Mouse (Mus musculus) right cerebral cortex, postnatal 25 days (tissue): ENCODE measurements around the gene Sema3d.
A peak's percentile ranks its signal among the peaks of the same experiment; 100 is the strongest.

ENCODE experiments used
- DNase-seq: peaks from one replicate; pipeline ENCODE4 v3.0.0; 2022

Sema3d gene

DNA sequence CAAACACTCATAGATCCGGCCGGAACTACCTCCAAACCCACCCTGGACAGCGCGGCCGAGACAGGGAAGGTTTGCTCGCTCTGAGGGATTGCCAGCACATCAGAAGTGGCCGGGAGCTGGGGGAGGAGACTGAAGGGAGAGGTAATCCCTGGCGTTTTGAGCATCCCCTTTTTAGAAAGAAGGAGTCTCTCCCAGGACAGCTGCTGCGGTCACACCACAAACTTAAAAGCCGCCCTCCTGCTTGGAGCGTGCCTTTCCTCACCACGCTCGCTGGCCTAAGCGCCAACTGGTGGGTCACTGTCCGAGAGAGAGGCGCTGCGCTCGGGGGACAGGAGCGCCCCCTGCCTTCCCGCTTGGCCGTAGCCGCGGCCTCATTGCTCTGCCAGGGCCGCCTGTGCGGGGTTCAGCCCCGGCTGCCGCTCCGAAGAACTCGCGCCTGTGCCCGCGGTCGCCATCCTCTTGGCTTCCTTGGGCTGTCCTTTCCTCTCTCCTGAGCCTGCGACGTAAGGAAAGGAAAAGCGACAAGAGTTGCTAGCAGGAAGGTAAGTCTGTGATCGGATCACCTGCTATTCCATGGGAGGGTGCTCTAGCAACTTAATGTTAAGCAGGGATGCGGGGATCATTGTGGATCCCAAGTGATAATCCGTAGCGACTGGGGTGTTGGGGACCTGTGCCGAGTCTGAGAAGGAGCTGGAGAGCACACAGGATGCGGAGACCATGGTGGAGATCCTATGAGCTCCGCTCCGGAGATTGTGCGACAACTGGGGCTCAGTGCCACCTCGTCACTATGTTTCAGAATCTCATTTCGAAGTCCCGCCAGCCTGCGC lies at the start of gene Sema3d:
Sema3d (plus strand) TSS at position 253 of the 827 bp plus-strand sequence.
- peak; percentile 80 for DNase-seq

DNA sequence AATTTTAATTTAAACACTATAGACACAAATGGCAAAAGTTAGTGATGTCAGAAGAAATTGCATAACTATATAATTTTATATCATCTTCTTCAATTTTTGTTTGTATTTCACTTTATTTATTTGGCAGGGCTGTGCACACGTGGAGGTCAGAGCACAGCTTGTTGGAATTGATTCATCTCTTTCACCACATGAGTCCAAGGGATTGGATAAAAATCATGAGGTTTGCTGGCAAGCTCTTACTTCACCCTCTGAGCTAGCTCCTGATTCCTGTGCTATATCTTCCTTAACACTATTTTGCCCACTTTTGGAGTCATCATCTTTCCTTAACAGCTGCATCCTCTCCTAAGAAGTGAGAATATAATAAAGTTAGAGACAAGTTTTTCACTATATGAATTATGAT lies 5.9 kb upstream of the Sema3d start:
- no peak for DNase-seq

DNA sequence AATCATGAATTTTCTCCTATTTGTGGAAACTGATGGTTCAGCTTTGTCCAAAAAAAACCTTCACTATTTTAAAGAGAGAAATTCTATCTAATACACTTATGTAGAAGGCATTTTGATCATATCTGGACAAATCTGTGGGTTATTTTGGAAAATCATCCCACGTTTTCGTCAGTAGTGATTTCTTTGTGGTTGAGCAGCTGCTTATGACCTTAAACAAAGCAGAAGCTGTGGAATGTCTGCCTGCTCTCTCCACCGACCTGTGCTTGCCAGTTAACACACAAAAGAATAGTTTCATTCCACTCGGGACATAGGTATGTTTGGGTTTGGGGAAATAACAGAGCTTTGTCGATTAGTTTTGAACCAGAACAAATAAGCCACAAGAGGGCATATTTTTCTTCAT lies 4.3 kb upstream of the Sema3d start:
- DNase-seq = no peak

DNA sequence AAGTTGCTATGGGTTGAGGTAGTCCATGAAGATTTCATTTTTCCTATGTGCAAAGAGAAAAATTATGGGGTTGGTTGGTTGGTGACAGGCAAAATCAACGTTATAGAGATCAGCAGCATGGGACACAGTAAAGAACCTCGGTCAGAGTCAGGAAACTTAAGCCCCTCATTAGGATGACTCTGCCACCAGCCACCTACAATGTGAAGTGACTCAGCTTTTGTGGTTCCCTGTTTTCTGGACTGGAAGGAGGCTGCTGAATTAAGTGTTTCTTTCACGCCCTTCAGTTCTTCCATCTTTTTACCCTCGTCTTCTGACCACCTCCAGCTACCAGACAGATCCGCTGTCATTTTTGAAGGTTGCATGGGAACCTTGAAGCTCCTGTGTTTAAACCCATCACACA lies 1.2 kb upstream of the Sema3d start:
- no peak for DNase-seq

DNA sequence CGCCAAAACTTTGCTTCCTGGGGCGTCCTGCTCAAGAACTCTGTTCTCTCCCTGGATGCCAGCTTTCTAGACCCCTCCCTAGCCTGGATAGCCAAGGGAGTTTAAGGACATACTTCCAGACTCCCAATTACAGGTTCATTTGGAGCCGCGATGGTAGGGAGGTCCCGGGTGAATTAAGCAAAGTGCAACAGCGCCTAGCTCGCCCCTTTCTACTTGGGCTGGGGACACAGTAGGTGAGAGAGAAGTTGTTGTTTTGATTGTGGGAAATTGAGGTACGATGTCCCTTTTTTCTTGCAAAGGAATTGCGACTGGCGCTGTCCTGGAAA lies 738 bp downstream of the Sema3d start:
- DNase-seq = no peak

DNA sequence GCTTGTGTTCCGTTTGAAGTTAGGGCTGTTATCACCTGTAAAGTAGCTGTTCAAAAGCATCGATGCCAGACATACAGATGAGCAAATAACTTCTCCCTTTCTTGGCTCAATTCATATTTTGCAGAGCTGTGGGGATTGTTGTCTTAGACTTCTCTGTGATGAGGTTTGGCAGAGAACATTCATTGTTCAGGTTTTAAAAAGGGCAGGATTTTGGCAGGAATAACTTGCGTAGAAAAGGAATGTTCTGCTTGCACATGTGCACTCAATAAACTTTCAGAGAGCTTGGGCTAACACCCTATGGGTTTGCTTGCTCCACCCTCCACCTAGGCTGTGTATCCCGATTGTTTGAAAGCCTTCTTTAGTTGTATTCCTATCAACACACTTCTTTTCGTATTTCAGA lies 9.5 kb downstream of the Sema3d start:
- no peak for DNase-seq

DNA sequence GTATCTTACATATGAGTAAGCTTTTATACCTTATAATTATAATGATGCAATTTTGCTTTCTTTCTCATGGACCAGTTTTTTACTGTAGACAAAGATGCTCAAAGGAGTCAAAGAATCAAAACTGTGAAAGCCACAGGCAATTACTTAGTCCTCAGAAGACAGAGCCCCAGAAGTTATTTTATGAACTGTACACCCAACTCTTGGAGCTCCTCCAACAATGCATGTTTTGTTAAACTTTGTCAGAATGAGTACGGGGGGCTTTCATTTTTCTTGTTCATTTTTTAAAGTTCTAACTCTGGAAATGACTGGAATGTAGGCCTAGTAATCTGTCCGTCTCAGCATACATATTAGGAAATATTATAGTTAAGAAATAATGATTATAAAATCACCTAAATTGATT lies 16.1 kb downstream of the Sema3d start:
- DNase-seq = no peak

DNA sequence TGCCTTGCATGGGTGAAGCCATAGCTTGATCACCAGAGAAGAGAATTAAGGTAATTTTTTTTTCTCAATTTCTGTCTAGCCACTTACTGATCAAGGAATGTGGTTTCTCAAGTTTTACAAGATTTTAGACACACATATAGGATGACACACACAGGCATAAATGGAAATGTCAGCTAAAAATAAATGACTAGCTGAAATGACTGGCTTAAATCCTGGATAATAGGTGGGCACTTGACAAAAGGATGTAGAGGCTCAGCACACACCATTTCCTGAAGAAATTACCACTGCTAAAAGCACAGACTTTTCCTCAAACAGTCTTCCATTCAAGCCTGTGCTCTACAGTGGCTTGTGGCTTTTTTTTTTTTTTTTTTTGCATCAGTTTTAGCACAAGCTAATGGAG lies 21.0 kb downstream of the Sema3d start:
- no peak for DNase-seq

DNA sequence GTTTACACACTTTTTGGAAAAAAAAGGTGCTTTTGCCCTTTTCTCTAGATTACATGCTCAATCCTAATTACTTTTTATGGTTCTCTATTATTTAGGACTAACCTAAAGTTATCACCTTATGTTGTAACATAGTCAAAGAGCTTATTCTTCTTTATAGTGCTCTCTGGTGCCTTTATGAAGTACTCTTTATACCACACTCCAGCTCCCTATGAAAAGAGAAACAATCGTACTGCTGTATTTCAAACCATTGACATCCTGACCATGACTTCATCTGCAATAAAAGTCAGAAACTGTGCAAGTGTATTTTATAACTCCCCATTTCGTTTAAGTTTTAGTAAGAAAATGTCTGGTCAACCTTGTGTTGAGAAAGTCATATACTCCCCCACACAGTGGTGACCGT lies 29.4 kb downstream of the Sema3d start:
- no peak for DNase-seq

DNA sequence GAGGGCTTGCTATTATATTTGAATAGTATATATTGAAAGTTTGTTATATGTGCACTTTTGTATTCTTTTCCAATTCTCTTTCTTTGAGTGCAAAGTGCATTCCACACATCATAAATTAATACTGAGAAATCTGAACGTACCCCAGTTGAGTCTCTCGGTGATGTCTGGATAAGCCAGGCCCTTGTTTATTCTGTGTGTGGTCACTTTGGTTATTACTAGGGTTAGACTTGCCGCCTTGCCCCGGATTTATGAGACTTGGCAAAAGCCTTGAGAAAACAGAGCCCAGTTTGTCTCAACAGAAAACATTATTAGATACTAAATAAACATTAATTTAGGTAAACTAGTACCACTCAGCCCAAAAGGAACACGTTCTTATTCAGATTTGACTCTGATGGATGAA lies 40.1 kb downstream of the Sema3d start:
- no peak for DNase-seq

DNA sequence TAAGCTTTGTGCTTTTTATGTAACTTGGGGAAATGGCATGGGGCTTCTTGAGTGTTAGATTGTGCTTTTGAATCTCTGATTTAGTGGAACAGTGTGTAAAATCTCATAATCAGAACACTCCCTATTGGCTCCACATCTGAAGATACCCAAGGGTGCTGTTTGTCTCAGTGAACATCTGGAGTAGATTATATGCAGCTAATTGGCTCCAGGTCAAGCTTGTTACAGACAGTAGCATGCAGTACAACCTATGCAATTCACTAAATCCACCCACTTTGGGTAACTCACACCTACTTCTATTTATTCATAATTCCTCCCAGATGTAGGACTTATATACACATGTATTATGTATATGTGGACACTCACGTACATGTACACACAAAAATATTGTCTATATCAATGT lies 58.6 kb downstream of the Sema3d start:
- no peak for DNase-seq

DNA sequence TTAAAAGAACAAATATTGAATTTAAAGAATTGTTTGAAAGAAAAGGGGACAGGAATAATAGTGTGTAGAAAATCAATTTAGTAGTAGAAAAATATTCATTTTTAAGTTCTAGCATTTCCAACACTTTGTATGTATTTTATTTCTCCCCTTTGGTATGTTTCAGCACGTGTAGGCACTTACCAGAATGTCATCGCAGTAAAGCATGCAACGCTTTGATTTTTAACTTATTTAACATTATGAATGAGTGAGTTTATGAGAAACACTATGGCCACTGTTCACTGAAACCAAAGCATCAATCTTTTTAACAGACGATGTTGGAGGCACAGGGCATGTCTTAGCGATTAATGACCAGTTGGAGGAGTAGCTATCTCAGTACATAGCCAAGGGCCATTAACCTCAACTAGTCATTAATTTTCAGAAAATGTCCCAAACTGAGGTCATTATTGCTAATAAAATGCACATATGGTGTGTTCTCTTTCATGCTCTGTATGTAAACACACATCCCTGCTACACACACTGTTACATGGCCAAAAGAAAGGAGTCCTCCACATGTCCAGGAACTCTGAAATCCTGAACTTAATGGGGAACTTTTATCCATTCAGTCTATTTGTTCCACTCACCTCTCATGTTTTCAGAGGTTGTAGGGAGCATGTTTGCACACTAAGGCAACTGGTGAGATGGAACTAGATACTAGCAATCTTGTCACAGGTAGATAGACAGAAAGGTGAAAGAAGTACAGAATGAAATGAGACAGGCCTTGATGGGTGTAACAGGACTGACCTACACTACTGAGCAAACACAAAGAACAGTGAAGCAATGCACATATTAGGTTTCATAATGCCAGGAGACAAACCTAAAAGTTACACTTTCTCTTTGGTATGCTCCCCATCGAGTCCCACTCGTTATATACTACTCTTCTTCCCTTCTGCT lies 59.3 kb downstream of the Sema3d start:
- DNase-seq = no peak

DNA sequence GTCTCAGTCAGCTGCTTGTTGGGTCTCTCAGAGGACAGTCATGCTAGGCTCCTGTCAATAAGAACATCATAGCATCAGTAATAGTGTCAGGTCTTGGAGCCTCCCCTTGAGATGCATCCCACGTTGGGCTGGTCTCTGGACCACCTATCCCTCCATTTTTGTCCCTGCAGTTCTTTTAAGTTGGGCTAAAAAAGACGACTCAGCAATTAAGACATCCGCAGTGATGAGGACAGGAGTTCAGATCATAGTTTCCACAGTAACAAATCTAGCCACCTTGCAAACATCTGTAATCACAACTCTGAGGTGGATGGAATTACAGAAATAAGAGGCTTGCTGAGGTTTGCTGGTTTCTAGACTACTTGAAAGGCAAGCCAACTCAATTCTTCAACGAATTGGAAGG lies 67.9 kb downstream of the Sema3d start:
- no peak for DNase-seq

DNA sequence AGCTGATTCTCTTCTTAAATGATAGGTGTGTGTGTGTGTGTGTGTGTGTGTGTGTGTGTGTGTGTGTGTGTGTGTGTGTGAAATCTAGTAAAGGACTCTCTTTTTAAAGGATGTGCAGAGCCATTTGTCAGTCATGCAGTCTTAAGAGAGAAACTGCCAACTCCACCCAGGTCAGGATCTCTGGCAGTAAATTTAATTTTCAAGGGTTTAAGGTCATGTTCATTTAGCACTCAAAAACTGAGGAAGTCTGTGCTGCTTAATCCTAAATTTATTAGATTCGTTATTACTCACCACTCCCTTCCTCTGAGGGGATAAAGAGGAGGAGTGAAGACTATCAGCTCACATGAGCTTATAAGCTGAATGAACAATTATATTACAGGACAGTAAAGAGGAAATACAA lies 71.8 kb downstream of the Sema3d start:
- no peak for DNase-seq

DNA sequence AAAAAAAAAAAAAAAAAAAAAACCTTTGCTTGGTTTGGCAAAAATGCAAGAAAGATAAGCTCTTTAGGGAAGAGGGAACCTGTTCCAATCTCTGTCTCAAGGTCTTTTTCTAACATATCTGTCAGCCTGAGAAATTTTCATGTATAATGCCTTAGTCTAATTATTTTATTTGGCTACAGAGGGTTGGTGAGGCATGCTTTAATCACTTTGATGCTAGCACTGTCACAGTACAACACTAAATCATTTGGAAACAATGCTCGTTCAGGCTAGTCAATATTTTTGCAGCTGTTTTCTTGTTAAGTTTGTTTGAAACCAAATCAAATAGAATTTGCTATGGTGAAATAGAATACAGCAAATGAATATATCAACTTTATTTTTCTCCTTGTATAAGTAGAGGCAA lies 74.3 kb downstream of the Sema3d start:
- no peak for DNase-seq

DNA sequence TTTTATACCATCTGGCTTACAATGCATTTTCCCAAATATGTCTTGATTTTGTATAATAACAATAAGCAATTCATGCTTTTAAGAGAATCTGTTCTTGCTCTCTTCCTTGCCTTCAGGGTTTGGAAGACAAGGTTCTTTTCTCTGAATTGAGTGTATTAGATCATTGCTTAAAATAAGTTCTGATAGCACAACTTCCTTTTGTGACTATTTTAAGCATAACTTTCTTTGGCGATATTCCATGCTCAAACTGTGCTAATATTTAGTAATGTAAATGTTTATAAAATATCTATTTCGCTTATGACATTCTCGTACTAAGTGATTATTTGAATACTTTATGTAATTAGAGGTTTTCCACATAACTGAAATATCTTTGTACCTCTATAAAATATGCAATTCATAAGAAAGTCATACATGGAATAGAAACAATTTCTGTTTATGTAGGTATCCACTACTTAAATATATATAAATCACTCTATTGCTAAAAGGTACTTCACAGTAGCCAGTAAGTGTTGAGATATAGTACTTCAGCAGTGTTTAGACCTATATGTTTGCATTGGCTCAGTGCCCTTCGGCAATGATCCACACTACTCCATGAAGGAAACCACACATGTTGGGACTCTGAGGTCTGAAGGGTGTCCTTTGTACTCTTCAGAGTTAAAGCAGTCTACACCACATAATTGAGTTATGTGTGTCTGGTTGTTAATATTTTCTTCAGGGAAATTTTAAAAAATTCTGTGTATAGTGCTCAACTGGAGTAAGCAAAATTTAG lies 84.6 kb downstream of the Sema3d start:
- no peak for DNase-seq

DNA sequence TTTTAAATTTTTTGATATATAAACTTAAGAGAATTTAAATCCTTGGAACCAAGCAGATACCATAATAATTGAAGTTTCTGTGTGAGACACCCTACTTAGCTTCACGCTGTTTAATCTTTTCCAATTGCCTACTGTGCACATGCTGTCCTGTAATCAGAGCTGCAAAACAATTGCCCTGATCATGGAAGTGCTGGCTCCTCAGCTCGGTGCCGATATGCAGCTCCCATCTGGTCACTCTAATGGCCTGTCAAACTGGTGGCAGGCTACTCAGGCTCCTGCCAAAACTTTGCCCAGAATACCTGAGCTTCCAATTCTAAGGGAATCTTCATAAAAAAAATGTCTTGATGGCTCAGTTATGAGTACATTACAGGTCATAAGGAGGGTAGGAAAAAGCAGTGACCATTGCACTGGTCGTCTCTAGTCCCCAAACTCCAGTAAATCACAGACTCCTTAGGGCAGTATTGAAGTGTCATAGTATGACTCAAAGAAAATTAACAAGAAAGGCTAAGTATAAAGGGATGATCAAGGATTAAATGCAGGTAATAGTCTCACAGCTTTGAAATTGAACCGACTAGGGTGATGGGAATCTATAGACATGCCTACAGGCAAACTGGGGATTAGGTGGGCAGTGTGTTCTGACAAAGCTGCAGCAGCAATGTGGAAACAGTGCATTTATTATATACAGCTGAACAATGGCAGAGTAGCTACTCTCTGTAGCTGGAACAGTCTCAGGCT lies 91.9 kb downstream of the Sema3d start:
- no peak for DNase-seq

DNA sequence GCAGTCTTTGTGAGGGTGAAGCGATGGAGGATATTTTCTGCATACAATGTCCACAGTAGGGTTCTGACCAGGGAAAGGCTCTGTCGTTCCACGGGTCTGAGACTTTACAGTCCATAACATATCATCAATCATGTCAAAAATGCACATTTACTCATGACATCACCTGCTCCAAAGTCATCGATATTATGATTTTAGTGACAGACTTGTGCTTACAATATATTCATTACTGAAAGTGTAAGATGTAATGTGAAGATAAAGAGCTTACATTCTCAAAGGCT lies 92.4 kb downstream of the Sema3d start:
- DNase-seq = no peak

DNA sequence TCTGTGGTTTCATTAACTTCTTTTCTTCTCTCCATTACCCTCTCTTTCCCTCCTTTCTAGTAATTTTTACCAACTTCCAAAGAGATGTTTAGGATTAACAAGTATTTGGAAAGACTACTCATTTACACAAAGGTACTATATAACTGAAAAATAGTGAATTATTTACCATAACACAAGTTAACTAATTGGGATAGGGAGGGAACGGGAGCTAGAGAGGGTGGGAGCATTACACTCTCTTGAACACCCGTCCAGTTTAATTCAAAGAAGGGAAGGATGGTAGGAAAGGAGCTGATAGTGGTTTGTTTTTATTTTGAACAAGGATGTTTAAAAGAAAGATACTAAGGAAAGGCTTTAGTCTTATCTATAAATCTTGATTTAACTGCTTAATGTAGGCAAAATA lies 104.7 kb downstream of the Sema3d start:
- DNase-seq = no peak

DNA sequence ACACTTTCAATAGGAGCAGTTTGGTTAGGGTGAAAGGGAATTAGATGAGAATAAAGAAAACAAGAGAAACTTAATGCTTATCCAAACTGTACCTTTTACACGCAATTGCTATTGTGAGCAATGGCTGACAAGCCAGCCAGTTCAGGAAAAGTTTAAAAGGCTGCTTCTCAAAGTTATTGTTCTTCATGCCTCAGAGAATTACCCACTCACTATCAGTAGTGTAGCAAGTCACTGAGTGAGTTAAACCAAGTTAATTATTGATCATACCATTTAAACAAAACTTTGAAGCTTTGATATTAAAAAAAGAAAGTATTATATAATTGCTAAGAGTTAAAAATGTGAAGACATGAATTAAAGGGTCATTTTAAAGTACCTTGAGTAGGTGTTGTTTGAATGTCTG lies 108.5 kb downstream of the Sema3d start:
- no peak for DNase-seq

DNA sequence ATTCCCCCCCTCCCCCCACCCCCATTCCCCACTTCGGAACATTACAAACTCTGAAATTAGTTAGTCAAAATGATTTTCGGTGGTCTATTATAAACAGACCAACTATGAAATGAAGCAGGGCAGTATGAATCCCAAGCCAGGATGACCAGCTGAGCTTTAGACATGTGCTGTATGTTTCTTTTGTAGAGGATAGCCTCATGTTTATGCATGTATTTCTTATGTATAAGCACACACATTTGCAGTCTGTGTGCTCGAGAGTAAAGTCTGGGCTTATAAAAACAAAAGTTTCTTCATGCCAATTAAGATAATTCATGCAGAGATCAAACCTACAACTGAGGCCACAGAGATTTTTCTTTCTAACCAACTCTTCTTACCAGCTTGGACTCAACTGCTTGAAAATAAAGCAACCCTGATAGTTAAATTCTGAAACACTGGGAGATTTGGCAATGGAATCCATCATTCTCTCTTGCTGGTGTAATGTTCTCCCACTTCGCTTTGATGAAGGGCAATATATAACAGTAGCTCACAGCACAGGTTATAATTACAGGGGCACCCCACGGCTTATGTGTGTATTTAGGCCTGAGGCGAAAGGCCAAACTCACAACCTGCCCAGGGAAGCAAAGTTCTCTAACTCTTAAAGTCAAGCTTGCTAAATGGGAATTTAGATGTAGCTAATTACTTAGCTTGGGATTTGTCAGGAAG lies 115.2 kb downstream of the Sema3d start:
- no peak for DNase-seq

DNA sequence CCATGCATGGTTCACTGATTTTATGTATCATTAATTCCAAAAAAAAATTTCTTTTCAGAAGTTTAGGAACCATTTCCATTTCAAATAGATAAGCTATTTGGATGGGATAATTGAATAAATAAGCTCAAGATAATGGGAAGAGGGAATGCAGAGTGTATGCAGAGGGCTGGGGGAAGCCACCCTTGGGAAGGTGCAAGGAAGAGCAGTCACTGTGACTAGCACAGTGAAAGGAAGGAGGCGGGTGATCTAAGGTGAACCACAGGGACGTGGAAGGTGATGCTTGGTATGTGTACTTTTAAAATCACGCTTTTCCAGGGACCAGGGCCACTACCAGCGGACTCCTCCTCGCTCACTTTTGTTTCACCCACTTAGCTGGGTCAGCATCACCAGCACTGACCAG lies 115.9 kb downstream of the Sema3d start:
- DNase-seq = no peak
